Mouse (Mus musculus): Measurements from ENCODE around the gene Gm4952. TPM values are rescaled to one million over a fixed set of nuclear protein-coding genes. Genes with fewer than 3 reads are reported as not detected.

The Gm4952 gene
- not detected in 2 replicates for polyA plus RNA-seq (2014; fragmentation: Nextera tagmentation; extraction: Ambion mirVana)

GRCm38 (mm10) chr19:12599674-12600073, at the start of gene Gm4952:
TSS of gene Gm4952 (plus strand) at chr19:12599974.
- 64% methylated on average over 1 of the region's 1 CpGs for WGBS
- H3K4me3 ChIP-seq (ENCODE audit: low read depth, low read length), result no peak within 1 kb of the TSS
- no peak within 1 kb of the TSS for H3K27ac ChIP-seq (ENCODE audit: low read depth, low read length)
- no peak within 1 kb of the TSS for H3K9ac ChIP-seq (ENCODE audit: low read length)
- H3K4me2 ChIP-seq (ENCODE audit: low read depth), result no peak within 1 kb of the TSS
- no peaks in the 10 kb centered on the region for H3K9me3 ChIP-seq (ENCODE audit: control insufficient read depth, low read length)
- ATAC-seq (ENCODE audit: insufficient read depth, low FRiP score, low TSS enrichment), result no peak
- no peaks in the 10 kb centered on the region for H3K36me3 ChIP-seq (ENCODE audit: control insufficient read depth, insufficient read depth, low read length)
- DNase-seq (ENCODE audit: low spot score), result no peak
- H3K4me1 ChIP-seq (ENCODE audit: control insufficient read depth, insufficient read depth, low read length), result no peaks in the 10 kb centered on the region
- H3K27me3 ChIP-seq (ENCODE audit: control insufficient read depth, insufficient read depth, low read length), result no peaks in the 10 kb centered on the region

DNA sequence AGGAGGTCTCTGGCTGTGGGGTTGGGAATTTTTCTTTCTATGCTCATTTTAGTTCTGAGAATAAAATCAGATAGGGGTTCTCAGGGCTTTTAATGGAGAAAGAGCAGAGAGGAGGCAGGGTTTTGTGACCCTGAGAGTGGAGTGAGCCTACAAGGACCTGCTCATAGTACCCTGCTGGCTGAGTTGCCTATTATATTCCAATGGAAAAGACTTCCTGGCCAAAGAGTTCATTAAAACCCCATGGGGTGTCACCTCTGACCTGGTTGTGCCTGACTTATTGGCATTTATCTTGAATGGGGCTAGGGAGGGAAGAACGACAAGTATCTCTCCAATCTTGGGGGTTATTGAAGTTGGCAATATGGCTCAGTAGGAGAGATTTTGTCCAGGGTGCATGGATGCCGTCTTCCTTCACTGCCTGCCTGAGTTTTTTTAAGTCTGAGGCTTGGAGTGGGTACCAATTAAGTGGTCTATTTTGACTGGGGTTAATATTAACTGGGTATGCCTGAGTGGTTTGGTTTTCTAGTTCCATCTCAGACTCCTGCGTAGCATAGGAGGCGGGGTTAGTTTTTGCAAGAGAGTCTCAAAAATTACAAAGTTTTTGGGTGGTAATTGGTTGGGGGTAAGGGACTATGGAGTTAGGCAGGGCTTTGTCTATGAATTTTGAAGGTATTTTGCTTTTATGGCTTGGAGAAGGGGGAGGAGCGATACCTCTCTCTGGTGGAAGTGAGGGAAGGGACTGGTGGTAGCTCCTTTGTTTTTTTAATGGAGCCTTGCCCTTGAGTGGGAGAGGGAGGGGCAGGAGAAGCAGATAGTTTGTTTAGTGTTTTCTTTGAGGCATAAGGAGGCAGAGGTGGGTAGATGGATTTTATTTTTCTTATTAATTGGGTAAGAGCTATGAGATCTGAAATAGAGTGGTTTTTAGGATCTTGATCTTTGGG, 49.5 kb upstream of the Gm4952 start:
- DNase-seq (ENCODE audit: low spot score) (no peak), ATAC-seq (ENCODE audit: insufficient read depth, low FRiP score, low TSS enrichment) (no peak)
- Histone ChIP-seq H3K4me1 (ENCODE audit: control insufficient read depth, insufficient read depth, low read length) (no peaks in the 10 kb centered on the region), H3K9ac (ENCODE audit: low read length) (no peak overlapping the region), H3K27me3 (ENCODE audit: control insufficient read depth, insufficient read depth, low read length) (no peaks in the 10 kb centered on the region), H3K4me2 (ENCODE audit: low read depth) (no peak overlapping the region), H3K9me3 (ENCODE audit: control insufficient read depth, low read length) (no peaks in the 10 kb centered on the region), H3K36me3 (ENCODE audit: control insufficient read depth, insufficient read depth, low read length) (no peaks in the 10 kb centered on the region), H3K4me3 (ENCODE audit: low read depth, low read length) (no peak overlapping the region), H3K27ac (ENCODE audit: low read depth, low read length) (no peak overlapping the region)
- WGBS, result 59% methylated on average over 5 of the region's 5 CpGs

DNA sequence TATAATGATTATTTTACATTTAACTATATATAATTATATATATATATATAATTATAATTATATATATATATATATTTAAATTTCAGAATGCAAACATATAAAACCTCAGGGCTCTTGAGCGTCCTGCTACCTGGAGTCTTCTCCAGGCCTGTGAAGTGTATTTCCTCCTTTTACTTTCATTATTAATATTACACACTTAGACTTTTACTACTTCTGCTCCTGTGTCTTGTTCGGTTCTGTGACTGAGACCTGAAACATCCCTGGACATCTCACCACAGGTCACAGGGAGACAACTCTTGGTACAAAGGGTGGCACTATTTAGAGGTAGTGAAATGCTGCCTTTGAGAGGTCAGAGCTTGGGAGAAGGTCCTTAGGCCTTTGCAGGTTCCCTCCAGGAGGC, 43.5 kb upstream of the Gm4952 start:
- Histone ChIP-seq H3K9ac (ENCODE audit: low read length) (no peak overlapping the region), H3K4me3 (ENCODE audit: low read depth, low read length) (no peak overlapping the region), H3K4me2 (ENCODE audit: low read depth) (no peak overlapping the region), H3K4me1 (ENCODE audit: control insufficient read depth, insufficient read depth, low read length) (no peaks in the 10 kb centered on the region), H3K36me3 (ENCODE audit: control insufficient read depth, insufficient read depth, low read length) (no peaks in the 10 kb centered on the region), H3K27ac (ENCODE audit: low read depth, low read length) (no peak overlapping the region), H3K27me3 (ENCODE audit: control insufficient read depth, insufficient read depth, low read length) (no peaks in the 10 kb centered on the region), H3K9me3 (ENCODE audit: control insufficient read depth, low read length) (no peaks in the 10 kb centered on the region)
- ATAC-seq (ENCODE audit: insufficient read depth, low FRiP score, low TSS enrichment) (no peak), DNase-seq (ENCODE audit: low spot score) (no peak)
- 86% methylated on average over 2 of the region's 2 CpGs for WGBS

GRCm38 (mm10) chr19:12558219-12558618, 41.6 kb upstream of the Gm4952 start:
- H3K9me3 ChIP-seq (ENCODE audit: control insufficient read depth, low read length), result no peaks in the 10 kb centered on the region
- no peaks in the 10 kb centered on the region for H3K4me1 ChIP-seq (ENCODE audit: control insufficient read depth, insufficient read depth, low read length)
- no peak overlapping the region for H3K27ac ChIP-seq (ENCODE audit: low read depth, low read length)
- H3K36me3 ChIP-seq (ENCODE audit: control insufficient read depth, insufficient read depth, low read length), result no peaks in the 10 kb centered on the region
- 83% methylated on average over 4 of the region's 4 CpGs for WGBS
- no peak overlapping the region for H3K4me3 ChIP-seq (ENCODE audit: low read depth, low read length)
- ATAC-seq (ENCODE audit: insufficient read depth, low FRiP score, low TSS enrichment), result no peak
- no peak overlapping the region for H3K4me2 ChIP-seq (ENCODE audit: low read depth)
- no peak for DNase-seq (ENCODE audit: low spot score)
- H3K27me3 ChIP-seq (ENCODE audit: control insufficient read depth, insufficient read depth, low read length), result no peaks in the 10 kb centered on the region
- no peak overlapping the region for H3K9ac ChIP-seq (ENCODE audit: low read length)

DNA sequence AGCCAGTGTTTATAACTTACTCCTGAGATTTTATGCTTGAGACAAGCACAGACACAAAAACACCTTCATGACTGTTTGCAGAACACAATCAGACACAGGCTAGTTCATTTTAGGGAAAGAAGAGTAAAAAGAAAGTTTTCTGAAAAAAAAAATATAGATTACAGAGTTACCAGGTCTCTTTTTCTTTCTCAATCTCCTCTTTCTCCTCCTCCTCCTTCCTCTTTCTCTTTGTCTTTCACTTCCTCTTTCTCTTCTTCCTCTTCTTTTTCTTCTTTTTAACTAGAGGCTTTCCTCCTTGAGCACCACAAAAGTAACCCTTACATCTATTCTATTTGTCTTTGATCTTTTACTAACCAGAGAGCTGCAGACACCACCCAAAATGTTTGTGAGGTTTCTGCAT, 35.6 kb upstream of the Gm4952 start:
- Histone ChIP-seq H3K9ac (ENCODE audit: low read length) (no peak overlapping the region), H3K4me2 (ENCODE audit: low read depth) (no peak overlapping the region), H3K27me3 (ENCODE audit: control insufficient read depth, insufficient read depth, low read length) (no peaks in the 10 kb centered on the region), H3K4me1 (ENCODE audit: control insufficient read depth, insufficient read depth, low read length) (no peaks in the 10 kb centered on the region), H3K9me3 (ENCODE audit: control insufficient read depth, low read length) (no peaks in the 10 kb centered on the region), H3K27ac (ENCODE audit: low read depth, low read length) (no peak overlapping the region), H3K4me3 (ENCODE audit: low read depth, low read length) (no peak overlapping the region), H3K36me3 (ENCODE audit: control insufficient read depth, insufficient read depth, low read length) (no peaks in the 10 kb centered on the region)
- no peak for DNase-seq (ENCODE audit: low spot score)
- ATAC-seq (ENCODE audit: insufficient read depth, low FRiP score, low TSS enrichment), result no peak

DNA sequence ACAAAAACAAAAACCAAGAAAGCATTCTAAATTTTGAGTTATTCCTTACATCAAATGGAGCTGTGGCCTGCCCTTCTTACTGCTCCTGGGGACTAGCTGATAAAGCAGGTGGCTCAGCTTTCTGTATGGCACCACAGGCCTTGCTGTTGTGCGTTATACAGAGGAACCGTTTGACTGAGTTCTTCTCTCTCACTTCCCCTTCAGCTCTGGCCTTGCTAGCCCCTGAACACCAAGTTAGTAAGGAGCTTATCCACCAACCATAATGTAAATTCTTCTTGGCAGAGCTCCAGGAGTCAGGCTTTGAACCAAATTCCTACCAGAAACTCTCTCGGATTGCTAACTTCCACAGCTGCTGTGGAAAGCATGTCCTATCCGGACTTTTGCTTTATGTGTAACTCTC, 32.8 kb upstream of the Gm4952 start:
- H3K4me1 ChIP-seq (ENCODE audit: control insufficient read depth, insufficient read depth, low read length), result no peaks in the 10 kb centered on the region
- no peak overlapping the region for H3K9ac ChIP-seq (ENCODE audit: low read length)
- no peak overlapping the region for H3K27ac ChIP-seq (ENCODE audit: low read depth, low read length)
- no peaks in the 10 kb centered on the region for H3K27me3 ChIP-seq (ENCODE audit: control insufficient read depth, insufficient read depth, low read length)
- H3K9me3 ChIP-seq (ENCODE audit: control insufficient read depth, low read length), result no peaks in the 10 kb centered on the region
- no peak overlapping the region for H3K4me3 ChIP-seq (ENCODE audit: low read depth, low read length)
- no peak overlapping the region for H3K4me2 ChIP-seq (ENCODE audit: low read depth)
- ATAC-seq (ENCODE audit: insufficient read depth, low FRiP score, low TSS enrichment) (no peak), DNase-seq (ENCODE audit: low spot score) (no peak)
- no peaks in the 10 kb centered on the region for H3K36me3 ChIP-seq (ENCODE audit: control insufficient read depth, insufficient read depth, low read length)
- WGBS, result 80% methylated on average over 4 of the region's 4 CpGs

- Histone ChIP-seq H3K27ac (ENCODE audit: low read depth, low read length) (no peak overlapping the region), H3K4me1 (ENCODE audit: control insufficient read depth, insufficient read depth, low read length) (no peaks in the 10 kb centered on the region), H3K4me2 (ENCODE audit: low read depth) (no peak overlapping the region), H3K9ac (ENCODE audit: low read length) (no peak overlapping the region), H3K4me3 (ENCODE audit: low read depth, low read length) (no peak overlapping the region), H3K36me3 (ENCODE audit: control insufficient read depth, insufficient read depth, low read length) (no peaks in the 10 kb centered on the region), H3K27me3 (ENCODE audit: control insufficient read depth, insufficient read depth, low read length) (no peaks in the 10 kb centered on the region), H3K9me3 (ENCODE audit: control insufficient read depth, low read length) (no peaks in the 10 kb centered on the region)
- no peak for ATAC-seq (ENCODE audit: insufficient read depth, low FRiP score, low TSS enrichment)
- no peak for DNase-seq (ENCODE audit: low spot score)
- WGBS, result 66% methylated on average over 2 of the region's 2 CpGs
Observed at GRCm38 (mm10) chr19:12570866-12571265, 28.9 kb upstream of the Gm4952 start.

DNA sequence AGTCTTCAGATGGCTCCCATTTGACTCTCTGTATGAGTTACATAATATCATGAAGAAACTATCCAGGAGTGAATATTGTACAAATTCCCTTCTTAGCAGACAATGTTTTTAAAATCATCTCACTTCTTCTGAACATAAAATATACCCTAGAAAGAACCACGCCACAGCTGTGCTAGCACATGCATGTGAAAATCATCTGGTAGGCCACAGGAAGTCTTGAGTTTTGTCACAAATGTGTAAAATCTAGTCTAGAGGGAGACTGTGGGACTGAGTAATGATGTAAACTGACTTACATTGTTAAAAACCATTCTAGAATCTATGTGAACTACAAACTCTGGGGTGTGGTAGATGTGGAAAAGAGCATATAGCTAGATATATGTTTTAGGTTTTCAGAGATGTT, 28.1 kb upstream of the Gm4952 start:
- Histone ChIP-seq H3K36me3 (ENCODE audit: control insufficient read depth, insufficient read depth, low read length) (no peaks in the 10 kb centered on the region), H3K4me2 (ENCODE audit: low read depth) (no peak overlapping the region)
- no peak for ATAC-seq (ENCODE audit: insufficient read depth, low FRiP score, low TSS enrichment)

DNA sequence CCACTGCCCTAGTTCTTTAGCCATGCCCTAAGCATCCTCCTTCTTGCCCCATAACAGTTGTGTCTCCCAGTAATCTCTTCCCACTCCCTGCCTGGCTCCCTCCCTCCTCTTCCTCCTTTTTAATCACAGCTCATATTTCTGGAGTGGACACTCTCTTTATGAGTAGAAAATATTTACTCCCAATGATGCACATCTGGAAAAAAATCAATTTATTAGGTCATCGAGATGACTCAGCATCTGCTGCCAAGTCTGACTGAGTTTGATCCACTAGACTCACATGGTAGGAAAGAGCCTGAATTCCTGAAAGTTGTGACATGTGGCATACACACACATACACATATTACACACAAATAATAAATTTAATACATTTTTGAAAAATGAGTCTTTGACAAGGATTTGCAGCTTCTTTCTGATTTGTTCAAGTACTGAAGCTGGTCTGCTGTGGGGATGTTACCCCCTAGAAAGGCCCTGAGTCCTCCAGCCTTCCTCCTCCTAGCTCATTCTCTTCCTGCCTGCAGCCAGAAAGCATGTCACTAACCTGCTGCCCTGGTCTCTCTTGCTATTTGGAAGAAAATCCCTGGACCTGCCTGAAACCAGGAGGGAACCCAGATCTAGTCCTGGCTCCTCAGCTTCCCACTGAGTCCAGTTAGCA, 27.0 kb upstream of the Gm4952 start:
- Histone ChIP-seq H3K4me1 (ENCODE audit: control insufficient read depth, insufficient read depth, low read length) (no peaks in the 10 kb centered on the region), H3K27me3 (ENCODE audit: control insufficient read depth, insufficient read depth, low read length) (no peaks in the 10 kb centered on the region), H3K27ac (ENCODE audit: low read depth, low read length) (no peak overlapping the region), H3K4me2 (ENCODE audit: low read depth) (peak overlapping the region; percentile 36), H3K4me3 (ENCODE audit: low read depth, low read length) (no peak overlapping the region), H3K36me3 (ENCODE audit: control insufficient read depth, insufficient read depth, low read length) (no peaks in the 10 kb centered on the region), H3K9ac (ENCODE audit: low read length) (no peak overlapping the region; the same call in 1 of the 2 replicates), H3K9me3 (ENCODE audit: control insufficient read depth, low read length) (no peaks in the 10 kb centered on the region)
- no peak for DNase-seq (ENCODE audit: low spot score)
- peak; percentile 55; the same call in 1 of the 2 replicates for ATAC-seq (ENCODE audit: insufficient read depth, low FRiP score, low TSS enrichment)
- WGBS, result 90% methylated on average over 1 of the region's 1 CpGs

More for the DNA sequence above, 28.1 kb upstream of the Gm4952 start:
- H3K9me3 ChIP-seq (ENCODE audit: control insufficient read depth, low read length), result no peaks in the 10 kb centered on the region
- WGBS, result 95% methylated on average over 1 of the region's 1 CpGs
- H3K4me3 ChIP-seq (ENCODE audit: low read depth, low read length), result no peak overlapping the region
- no peaks in the 10 kb centered on the region for H3K4me1 ChIP-seq (ENCODE audit: control insufficient read depth, insufficient read depth, low read length)
- H3K27ac ChIP-seq (ENCODE audit: low read depth, low read length), result no peak overlapping the region
- H3K9ac ChIP-seq (ENCODE audit: low read length), result no peak overlapping the region
- H3K27me3 ChIP-seq (ENCODE audit: control insufficient read depth, insufficient read depth, low read length), result no peaks in the 10 kb centered on the region
- DNase-seq (ENCODE audit: low spot score), result no peak
